Mouse (Mus musculus) olfactory bulb, adult 2 months (tissue): ENCODE results near the gene Slc25a3. TPM values are rescaled to one million over a fixed set of nuclear protein-coding genes. Genes with fewer than 3 reads are reported as not detected.

Source experiments
- H3K27ac ChIP-seq: fragments of 200-500 bp; 2 replicates; pipeline ENCODE4 v1.5.1; 2012; ENCODE audit warnings: low read depth, low read length; ENCODE audit not compliant: insufficient read depth
- H3K4me1 ChIP-seq: fragments of 200-500 bp; 2 replicates; pipeline ENCODE4 v1.6.1; 2012; ENCODE audit warnings: low read length; ENCODE audit not compliant: control insufficient read depth, insufficient read depth
- H3K4me3 ChIP-seq: fragments of 200-500 bp; 2 replicates; pipeline ENCODE4 v1.5.1; 2012; ENCODE audit warnings: mild to moderate bottlenecking, low read depth, low read length, moderate library complexity; ENCODE audit not compliant: insufficient read depth
- CTCF ChIP-seq: fragments of 200-500 bp; IDR thresholded peaks from 2 replicates; pipeline ENCODE4 v1.5.1; 2012; ENCODE audit warnings: low read depth, mild to moderate bottlenecking, low read length, moderate library complexity; ENCODE audit not compliant: insufficient read depth
- POLR2A ChIP-seq: fragments of 200-500 bp; IDR thresholded peaks from 2 replicates; pipeline ENCODE4 v1.6.1; 2012; ENCODE audit warnings: mild to moderate bottlenecking, low read depth, low read length, moderate library complexity; ENCODE audit not compliant: insufficient read depth
- WGBS: fragments of 180-500 bp; shearing (Covaris S2); methylation state at CpG from one replicate; pipeline ENCODE4 v1.1.7; 2018; 5-methylcytosine and 5-hydroxymethylcytosine counted together
- polyA plus RNA-seq: library from polyadenylated mRNA; stranded (reverse); fragments of >200 nt; gene quantifications from 2 replicates; pipeline ENCODE4 v1.2.4, GENCODE M21; 2012; ENCODE audit warnings: low replicate concordance; ENCODE audit not compliant: missing spikeins, insufficient read depth, insufficient read length

The Slc25a3 gene
- polyA plus RNA-seq, 1 experiment: not detected

DNA sequence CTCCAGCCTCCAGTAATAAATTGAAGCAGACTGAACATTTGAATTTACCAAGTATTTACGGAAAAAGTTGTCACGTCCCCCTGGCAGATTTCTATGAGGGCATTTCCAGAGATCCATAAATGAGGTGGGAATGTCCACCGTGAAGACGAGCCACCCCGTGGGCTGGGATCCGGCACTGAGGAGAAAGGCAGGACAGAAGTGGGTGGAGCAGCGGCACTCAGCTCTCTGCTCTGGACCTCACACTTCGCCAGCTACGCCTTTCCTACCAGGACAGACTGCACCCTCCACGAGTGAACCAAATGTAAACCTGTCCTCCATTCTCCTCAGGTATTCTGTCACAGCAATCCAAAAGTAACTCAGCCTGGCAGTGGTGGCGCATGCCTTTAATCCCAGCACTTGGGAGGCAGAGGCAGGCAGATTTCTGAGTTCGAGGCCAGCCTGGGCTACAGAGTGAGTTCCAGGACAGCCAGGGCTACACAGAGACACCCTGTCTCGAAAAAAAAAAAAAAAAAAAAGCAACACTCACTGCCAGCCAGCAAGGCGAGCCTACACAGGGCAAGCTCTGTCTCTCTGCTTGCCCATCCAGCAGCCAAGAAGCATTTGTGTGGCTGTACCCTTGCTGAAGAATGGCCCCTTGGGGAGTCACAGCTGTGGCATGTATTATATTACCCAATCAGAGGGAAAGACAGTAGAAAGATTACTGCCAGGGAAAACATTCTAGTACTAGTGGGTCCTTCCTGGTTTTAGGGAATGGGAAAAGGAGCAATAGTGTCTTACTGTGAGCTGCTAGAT, 20.9 kb downstream of the Slc25a3 start:
- Histone ChIP-seq H3K27ac (no peak overlapping the region), H3K4me1 (no peaks in the 10 kb centered on the region), H3K4me3 (no peak overlapping the region)
- TF ChIP-seq POLR2A: no peak
- TF ChIP-seq CTCF: no peak
- 92% methylated on average over 14 of the region's 14 CpGs for WGBS

DNA sequence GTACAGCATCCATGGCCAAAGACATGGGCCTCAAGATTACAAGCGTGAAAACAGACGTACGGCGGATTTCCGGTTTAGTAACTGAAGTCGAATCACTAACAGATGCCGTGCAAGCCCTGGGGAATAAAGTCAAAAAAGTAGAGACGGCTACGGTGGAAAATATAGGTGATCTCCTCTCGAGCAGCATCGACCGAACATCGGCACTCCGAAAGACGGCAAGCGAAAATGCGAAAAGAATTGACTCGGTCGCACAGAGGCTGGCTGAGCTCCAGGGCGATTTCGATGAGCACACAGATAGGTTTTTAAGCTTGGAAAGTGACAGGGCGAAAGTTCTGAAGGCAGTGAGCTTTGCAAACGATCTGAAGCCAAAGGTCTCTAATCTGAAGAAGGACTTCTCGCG, 21.9 kb downstream of the Slc25a3 start:
- Histone ChIP-seq H3K27ac (no peak overlapping the region), H3K4me3 (no peak overlapping the region), H3K4me1 (no peaks in the 10 kb centered on the region)
- WGBS: 96% methylated on average over 25 of the region's 25 CpGs
- TF ChIP-seq CTCF (no peak), POLR2A (no peak)

DNA sequence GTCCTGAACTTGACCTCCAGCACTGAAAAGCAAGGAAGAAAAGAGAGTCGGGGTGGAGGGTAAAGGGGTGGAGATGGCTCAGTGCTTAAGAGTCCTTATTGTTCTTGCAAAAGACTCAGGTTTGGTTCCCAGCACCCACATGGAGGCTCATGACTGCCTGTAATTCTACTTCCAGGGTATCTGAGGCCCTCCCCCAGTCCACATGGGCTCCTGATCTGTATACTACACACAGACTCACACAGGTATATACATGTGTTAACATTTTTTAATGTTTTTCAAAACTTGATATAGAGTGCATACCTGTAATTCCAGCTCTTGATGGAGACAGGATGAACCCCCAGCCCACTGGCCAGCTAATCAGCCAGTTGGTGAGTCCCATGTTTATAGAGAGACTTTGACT, 23.8 kb downstream of the Slc25a3 start:
- WGBS: 87% methylated on average over 1 of the region's 1 CpGs
- Histone ChIP-seq H3K4me1 (no peaks in the 10 kb centered on the region), H3K4me3 (no peak overlapping the region), H3K27ac (no peak overlapping the region)
- no peak for TF ChIP-seq CTCF
- TF ChIP-seq POLR2A: no peak

DNA sequence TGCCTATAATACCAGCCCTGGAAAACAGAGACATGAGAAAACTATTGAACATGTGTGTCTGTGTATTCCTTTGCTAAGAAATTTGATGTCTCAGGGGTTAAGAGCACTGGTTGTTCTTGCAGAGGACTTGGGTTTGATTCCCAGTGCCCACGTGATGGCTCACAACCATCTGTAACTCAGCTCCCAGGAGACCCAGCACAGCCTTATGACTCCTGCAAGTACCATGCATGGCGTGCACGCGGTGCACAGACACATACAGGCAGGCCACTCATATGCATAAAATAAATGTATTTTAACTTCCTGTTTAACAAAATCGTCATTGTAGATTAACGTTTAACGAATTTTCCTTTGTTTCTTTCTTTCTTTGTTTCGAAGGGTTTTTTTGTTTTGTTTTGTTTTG, 25.8 kb downstream of the Slc25a3 start:
- TF ChIP-seq CTCF: no peak
- TF ChIP-seq POLR2A: no peak
- 93% methylated on average over 8 of the region's 8 CpGs for WGBS
- Histone ChIP-seq H3K4me3 (no peak overlapping the region), H3K27ac (no peak overlapping the region), H3K4me1 (no peaks in the 10 kb centered on the region)

DNA sequence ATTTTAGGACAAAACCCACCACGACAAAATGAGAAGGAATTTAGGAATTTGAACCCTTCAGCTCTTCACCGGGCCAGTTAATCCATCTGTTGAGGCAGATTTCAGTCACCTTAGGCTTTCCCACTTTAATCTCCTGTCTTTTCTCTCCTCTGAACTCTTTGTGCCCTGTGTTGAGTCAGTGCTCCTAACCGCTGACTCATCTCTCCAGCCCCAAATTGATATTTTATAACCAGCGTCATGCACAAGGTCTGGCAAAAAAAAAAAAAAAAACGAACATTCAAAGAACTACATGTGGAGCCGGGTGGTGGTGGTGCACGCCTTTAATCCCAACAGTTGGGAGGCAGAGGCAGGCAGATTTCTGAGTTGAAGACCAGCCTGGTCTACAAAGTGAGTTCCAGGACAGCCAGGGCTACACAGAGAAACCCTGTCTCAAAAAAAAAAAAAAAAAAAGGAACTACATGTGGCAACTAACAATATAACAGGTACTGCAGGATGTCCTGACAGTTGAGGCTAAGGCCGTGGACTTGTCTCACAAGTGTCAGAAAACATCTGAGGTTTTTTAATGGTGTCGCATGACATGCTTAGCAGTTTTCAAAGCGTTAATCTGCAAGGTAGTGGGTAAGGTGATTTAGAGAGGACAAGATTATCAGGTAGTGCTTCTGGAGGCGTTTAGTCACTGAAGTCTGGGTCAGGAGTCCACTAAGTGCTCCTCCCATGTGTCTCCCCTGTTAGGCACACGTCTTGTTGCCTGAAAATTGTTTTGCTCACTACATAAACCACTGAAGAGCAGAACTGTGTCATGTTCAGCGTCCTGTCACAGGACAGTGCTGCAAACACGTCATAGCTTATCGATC, 29.4 kb downstream of the Slc25a3 start:
- H3K4me3 ChIP-seq: no peak overlapping the region
- TF ChIP-seq CTCF (no peak), POLR2A (no peak)
- H3K4me1 ChIP-seq: peaks cover 4% of the 10 kb centered on the region; the same call in 1 of the 2 replicates
- WGBS: 88% methylated on average over 15 of the region's 15 CpGs
- no peak overlapping the region for H3K27ac ChIP-seq

DNA sequence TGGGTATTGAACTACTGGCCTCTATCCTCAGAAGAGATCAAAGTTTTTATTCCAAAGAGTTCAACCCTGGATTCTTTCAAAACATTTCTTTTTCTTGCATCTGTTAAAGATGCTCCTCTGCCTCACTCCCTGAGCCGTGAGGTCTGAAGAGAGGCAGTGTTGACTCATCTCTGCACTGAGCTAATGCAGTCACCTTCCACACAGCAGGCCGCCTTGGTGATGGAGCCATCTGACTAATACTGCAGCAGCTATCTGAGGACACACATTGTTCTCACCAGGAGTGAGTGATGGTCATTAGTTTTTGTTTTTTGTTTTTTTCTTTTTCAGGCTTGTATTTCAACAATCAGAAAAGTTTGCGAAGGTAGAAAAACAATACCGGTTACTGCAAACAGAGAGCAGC, 31.0 kb downstream of the Slc25a3 start:
- Histone ChIP-seq H3K4me3 (no peak overlapping the region), H3K27ac (peak overlapping the region; percentile 44), H3K4me1 (peaks cover 4% of the 10 kb centered on the region; the same call in 1 of the 2 replicates)
- WGBS: 54% methylated on average over 4 of the region's 4 CpGs
- TF ChIP-seq CTCF: no peak

DNA sequence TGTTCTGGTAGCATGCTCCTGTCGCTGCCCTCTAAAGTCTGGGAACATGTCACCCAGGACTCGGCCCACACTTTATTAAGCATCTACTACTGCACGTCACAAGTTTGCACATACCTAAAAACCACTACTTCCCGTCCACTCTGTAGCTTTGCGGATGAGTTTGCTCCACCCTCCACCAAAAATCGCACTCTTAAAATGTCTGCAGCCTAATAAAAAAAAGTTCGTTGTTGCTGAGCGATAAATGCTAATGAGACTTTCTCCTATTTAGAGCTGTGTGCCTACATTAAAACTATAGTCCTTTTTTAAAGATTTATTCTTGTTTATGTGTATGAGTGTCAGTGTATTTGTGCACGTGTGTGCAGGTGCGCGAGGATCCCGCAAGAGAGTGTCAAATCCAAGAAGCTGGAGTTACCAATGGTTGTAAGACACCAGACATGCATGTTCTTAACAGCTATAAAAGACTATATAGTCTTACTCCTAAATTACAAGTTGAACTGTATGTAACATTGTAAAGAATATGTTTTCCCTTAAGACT, 40.4 kb downstream of the Slc25a3 start:
- TF ChIP-seq CTCF (no peak), POLR2A (no peak)
- Histone ChIP-seq H3K4me1 (no peaks in the 10 kb centered on the region), H3K4me3 (peak overlapping the region; percentile 83), H3K27ac (no peak overlapping the region)
- 26% methylated on average over 12 of the region's 12 CpGs for WGBS

DNA sequence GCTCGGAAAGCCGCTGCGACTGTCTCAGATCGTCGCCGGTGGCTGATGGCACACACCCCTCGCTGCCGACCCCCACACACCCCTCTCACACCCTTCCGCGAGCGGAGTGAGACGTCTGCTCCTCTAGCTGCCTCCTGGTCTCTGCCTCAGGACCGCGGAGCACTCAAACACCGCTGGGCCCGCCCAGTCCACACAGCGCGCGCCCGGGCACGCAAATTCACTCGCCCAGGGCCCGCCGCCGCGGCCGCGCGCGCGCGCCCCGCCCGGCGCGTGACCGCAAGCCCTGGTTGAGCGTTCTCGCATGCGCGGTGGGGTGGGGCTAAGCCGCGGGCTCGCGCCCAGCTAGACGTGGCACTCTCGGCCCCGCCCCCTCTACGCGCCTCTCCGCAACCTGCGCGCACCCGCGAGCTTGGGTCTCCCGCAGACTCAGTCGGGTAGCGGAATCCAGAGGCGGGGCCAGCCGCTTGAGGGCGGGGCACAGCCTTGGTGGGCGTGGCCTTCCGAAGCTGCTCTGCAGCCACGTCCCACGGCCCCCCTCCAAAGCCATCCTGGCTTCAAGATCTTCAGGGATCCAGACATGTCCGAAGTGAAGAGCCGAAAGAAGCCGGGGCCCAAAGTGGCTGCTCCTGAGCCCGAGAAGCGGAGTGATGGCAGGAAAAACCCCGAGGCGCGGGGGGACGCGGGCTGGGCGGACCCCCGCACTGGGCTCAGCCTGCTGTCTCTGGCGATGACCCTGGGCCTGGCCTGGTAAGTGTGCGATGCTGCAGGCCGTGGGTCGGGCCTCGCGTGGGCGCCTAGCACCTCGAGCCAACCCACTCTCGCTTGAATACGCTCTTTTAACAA, 41.1 kb downstream of the Slc25a3 start, which contains the start of the genes Apaf1 and Ikbip:
Gene Apaf1, minus strand, starts transcription at position 221 of the 843 bp plus-strand sequence.
Gene Ikbip, plus strand, starts transcription at position 391 of the 843 bp plus-strand sequence.
- TF ChIP-seq CTCF (no peak), POLR2A (peak; percentile 69)
- H3K4me3 ChIP-seq: peak within 1 kb of the TSS; percentile 83
- H3K27ac ChIP-seq: no peak within 1 kb of the TSS
- H3K4me1 ChIP-seq: no peaks in the 10 kb centered on the region
- under 1% methylated on average over 87 of the region's 87 CpGs for WGBS

DNA sequence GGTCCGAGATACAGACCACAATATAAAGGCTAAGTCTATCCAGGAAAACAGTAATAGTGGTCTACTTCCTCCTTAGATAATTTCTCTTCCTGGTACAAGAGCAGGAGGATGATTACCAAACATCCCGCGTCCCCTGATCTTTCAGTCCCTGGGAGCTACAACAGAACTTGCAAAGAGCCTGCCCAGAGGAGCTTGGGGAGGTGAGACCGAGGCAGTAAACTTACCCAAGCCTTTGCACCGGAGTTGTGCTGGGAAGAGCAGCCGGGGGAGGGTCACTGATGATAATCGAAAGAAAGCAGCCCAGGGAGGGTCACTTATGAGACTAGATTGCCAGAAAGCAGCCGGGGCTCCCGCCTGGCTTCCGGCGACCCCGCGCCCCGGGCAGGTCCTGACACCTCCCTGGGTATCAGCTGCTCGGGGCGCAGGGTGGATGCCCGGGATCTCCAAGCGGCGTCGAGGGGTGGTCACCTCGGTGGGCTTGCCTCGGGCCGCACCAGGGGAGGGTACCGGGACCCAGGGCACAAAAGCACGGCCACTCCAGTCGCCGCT, 41.8 kb downstream of the Slc25a3 start:
- H3K4me3 ChIP-seq: peak overlapping the region; percentile 83
- H3K27ac ChIP-seq: no peak overlapping the region
- no peaks in the 10 kb centered on the region for H3K4me1 ChIP-seq
- no peak for TF ChIP-seq CTCF
- no peak for TF ChIP-seq POLR2A
- under 1% methylated on average over 27 of the region's 27 CpGs for WGBS
